Mouse (Mus musculus) ES-Bruce4 (cell line): ENCODE data around the gene Gon7.

Source experiments
- CTCF ChIP-seq: IDR thresholded peaks from one replicate; pipeline ENCODE4 v1.8.1; 2011; ENCODE audit warnings: low read depth, low read length
- EP300 ChIP-seq: IDR thresholded peaks from 2 replicates; pipeline ENCODE4 v1.6.1; 2011; ENCODE audit warnings: low read depth, low read length; ENCODE audit not compliant: insufficient read depth
- POLR2A ChIP-seq: IDR thresholded peaks from one replicate; pipeline ENCODE4 v1.8.1; 2011; ENCODE audit warnings: low read length; ENCODE audit not compliant: insufficient read depth

DNA sequence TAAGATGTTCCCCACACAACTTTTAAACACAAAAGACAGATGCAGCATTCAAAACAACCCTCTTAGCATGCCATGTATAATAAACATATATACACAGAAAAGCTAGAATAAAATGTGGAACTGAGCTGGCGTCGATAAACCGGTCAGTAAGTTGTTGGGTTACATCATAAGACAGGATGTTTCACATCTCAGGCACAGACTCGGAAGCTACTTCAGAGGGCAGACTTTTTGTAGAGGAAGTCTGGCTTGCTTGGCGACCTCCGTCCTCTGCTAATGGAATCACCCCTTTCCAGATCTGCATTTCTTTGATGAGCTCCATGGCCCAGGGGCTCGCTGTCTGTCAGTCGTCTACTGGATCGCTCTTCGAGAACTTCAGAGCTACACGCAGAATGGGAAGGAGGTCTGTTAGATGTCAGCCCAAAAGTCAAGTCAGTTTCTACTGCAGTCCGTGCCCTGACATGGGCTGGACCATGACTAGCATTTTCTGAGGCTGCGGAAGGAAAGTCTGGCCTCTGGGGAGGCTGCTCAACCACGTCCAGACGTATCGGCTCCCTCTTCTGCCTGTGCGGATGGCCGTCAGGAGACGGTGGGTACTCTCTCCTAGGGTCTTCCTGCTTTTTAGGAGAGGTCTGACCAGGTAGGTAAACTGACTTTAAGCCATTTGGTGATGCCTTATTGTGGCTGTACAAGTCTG lies 27.4 kb upstream of the Gon7 start:
- TF ChIP-seq POLR2A: no peak
- no peak for TF ChIP-seq CTCF
- TF ChIP-seq EP300: no peak
